Mouse (Mus musculus): ENCODE measurements at regions not wholly inside any gene's neighbourhood (a gene's known extent, or its start where the extent isn't known, plus 50 kb on each side); places are given as distances from the start of the nearest gene placed in this dataset.
"Not testable (repeated sequence)": the region's sequence is repeated elsewhere in the genome, so short reads cannot be mapped to it uniquely, and the experiment has no call there.

DNA sequence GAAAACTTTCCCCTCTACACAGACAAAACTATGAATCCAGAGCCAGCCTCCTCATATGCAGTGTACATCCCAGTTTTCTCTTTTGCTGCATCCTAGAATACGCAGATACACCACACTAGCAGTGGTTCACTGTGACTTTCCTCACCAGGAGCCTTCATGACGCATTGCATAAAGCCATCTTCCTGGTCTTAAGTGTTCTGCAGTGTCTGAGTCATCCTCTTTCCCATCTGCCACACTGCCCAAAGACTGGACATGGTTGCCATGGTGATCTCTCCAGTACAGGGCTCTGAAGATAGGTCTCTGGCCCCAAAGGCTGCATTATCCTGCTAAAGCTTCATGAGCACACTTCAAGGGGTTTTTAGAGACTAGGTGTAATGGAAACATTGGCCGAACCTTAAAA is 65.8 kb downstream of the 1700018G05Rik start:
- not testable (repeated sequence) for H3K4me2 ChIP-seq (ENCODE audit: low read depth, low read length); H3K36me3 ChIP-seq (ENCODE audit: control insufficient read depth, insufficient read depth, low read length); H3K4me1 ChIP-seq (ENCODE audit: control insufficient read depth, insufficient read depth, low read length); H3K9me3 ChIP-seq (ENCODE audit: control insufficient read depth, low read length); ATAC-seq (ENCODE audit: low read depth); H3K27me3 ChIP-seq (ENCODE audit: control insufficient read depth, insufficient read depth, low read length); H3K4me3 ChIP-seq (ENCODE audit: low read depth, low read length); H3K9ac ChIP-seq (replicated peaks; ENCODE audit: low read depth, low read length); H3K27ac ChIP-seq (ENCODE audit: low read depth, low read length)
- 70% methylated on average over 1 of the region's 3 CpGs for WGBS
